Comparison of ENCODE assay signal across 21 mouse cellular contexts in genomic region chr12:5334956-5335355, GRCm38 (mm10). TPM values are rescaled to one million over a fixed set of nuclear protein-coding genes. Genes with fewer than 3 reads are reported as not detected.
DNase-seq lines count a peak whose midpoint lies in the region; TF ChIP-seq lines count a peak whose summit lies in the region.
"Had no signal": no experiment of that assay in that cellular context is flagged by ENCODE, and none has a peak within 500 bp of the region (broad histone marks: within the 10 kb centered on the region; RNA-seq: fewer than 3 reads in every experiment).

No protein-coding gene starts in this region.

- TF ChIP-seq POLR2A in brain, embryonic 14.5 days (IDR thresholded peaks at IDR 0.05; ENCODE audit: borderline replicate concordance, extremely low read depth, insufficient read depth, insufficient read length, poor library complexity, severe bottlenecking) = no peak

- DNase-seq in gastrocnemius, adult 18-20 months (ENCODE audit: low spot score) = peak; percentile 51
- DNase-seq in gastrocnemius, adult 8-10 months (ENCODE audit: low spot score in 2 of 2) = no peak
- DNase-seq in heart, adult 11 months = peak; percentile 63
- DNase-seq in heart, adult 8-10 months (ENCODE audit: low spot score) = no peak
- DNase-seq in brain, embryonic 14.5 days (ENCODE audit: low read depth) = peak; percentile 66
- DNase-seq in left cerebral cortex, adult 9 months (ENCODE audit: low spot score in 2 of 2) = no peak
- DNase-seq: adrenal gland, adult 2 months; adrenal gland, postnatal 14 days; cerebellum, adult 11-12 months; cerebellum, adult 8-10 months; cerebellum, postnatal 10 days; cerebellum, postnatal 36 days; embryo, embryonic 11 days; gastrocnemius, postnatal 10 days; heart, postnatal 10 days; heart, postnatal 36 days; kidney, adult 11 months had no signal

- TF ChIP-seq CTCF in brain, embryonic 14.5 days (IDR thresholded peaks at IDR 0.05; ENCODE audit: borderline replicate concordance, extremely low read depth, insufficient read depth, insufficient read length) = no peak

RNA-seq across cellular contexts. Expression of gene Klhl29, which starts 40.5 kb away (rescaled TPM):
- total RNA-seq in gastrocnemius, adult 18-20 months (2021) = 1 to 10 TPM; 1.9 to 3.4 TPM
- 1 to 10 TPM; 2.1 to 3.5 (median 2.7) TPM for total RNA-seq in gastrocnemius, adult 8-10 months (2022)
- total RNA-seq in heart, adult 8-10 months (2022) = under 1 TPM; 0.24 to 0.72 (median 0.39) TPM
- 35.0 and 36.1 TPM in 2 replicates for polyA plus RNA-seq in brain, embryonic 14.5 days (2012; rRNA removed)
- total RNA-seq: granulocyte monocyte progenitor cell, adult 5-6 weeks; MEL had no signal
- polyA plus RNA-seq: C2C12; erythroblast, embryonic 14.5 days had no signal

Comparison
In these comparisons a context has a peak if more than half of its experiments do, and no peak if none do; other contexts are left out.
1. DNase-seq: peak in gastrocnemius, adult 18-20 months (single experiment), heart, adult 11 months (single experiment) and brain, embryonic 14.5 days (single experiment); none in gastrocnemius, adult 8-10 months (0 of 2), heart, adult 8-10 months (single experiment) and left cerebral cortex, adult 9 months (0 of 2).